Mouse (Mus musculus): ENCODE measurements around the gene Nin. TPM values are rescaled to one million over a fixed set of nuclear protein-coding genes. Genes with fewer than 3 reads are reported as not detected.
A peak's percentile ranks its signal among the peaks of the same experiment; 100 is the strongest.
"Not testable (repeated sequence)": the region's sequence is repeated elsewhere in the genome, so short reads cannot be mapped to it uniquely, and the experiment has no call there.

The Nin gene
- polyA plus RNA-seq, 1 experiment from 2014 or later = 7.9 TPM

GRCm38 (mm10) chr12:70147986-70148630 is 34.6 kb upstream of the Nin start:
- 3% methylated on average over 13 of the region's 13 CpGs for WGBS
- no peaks in the 10 kb centered on the region for H3K27me3 ChIP-seq (ENCODE audit: insufficient read depth, low read length)
- peak; percentile 77 for DNase-seq (ENCODE audit: low spot score)
- TF ChIP-seq CTCF (IDR thresholded peaks at IDR 0.05; ENCODE audit: low read depth) = no peak
- H3K27ac ChIP-seq = 0 out of 2 replicates have a peak overlapping the region, but pooled peaks have one; percentile 8
- peak overlapping the region; percentile 30 for H3K4me3 ChIP-seq (replicated peaks; ENCODE audit: low read depth, low read length)
- peak overlapping the region; percentile 28; the same call in 1 of the 2 replicates for H3K9ac ChIP-seq (ENCODE audit: low read depth, low read length)
- H3K36me3 ChIP-seq (ENCODE audit: insufficient read depth, low read length) = no peaks in the 10 kb centered on the region
- H3K4me1 ChIP-seq (replicated peaks; ENCODE audit: insufficient read depth, low read length) = peaks cover 8% of the 10 kb centered on the region; the same call in 1 of the 2 replicates
- peak overlapping the region; percentile 69 for H3K4me2 ChIP-seq (ENCODE audit: low read length)
- no peak for ATAC-seq (replicated peaks; ENCODE audit: low FRiP score, low read depth)
- no peaks in the 10 kb centered on the region for H3K9me3 ChIP-seq (replicated peaks; ENCODE audit: low read length)

- no peaks in the 10 kb centered on the region for H3K36me3 ChIP-seq (ENCODE audit: insufficient read depth, low read length)
- DNase-seq (ENCODE audit: low spot score) (no peak), ATAC-seq (replicated peaks; ENCODE audit: low FRiP score, low read depth) (no peak)
- H3K4me3 ChIP-seq (replicated peaks; ENCODE audit: low read depth, low read length) = no peak overlapping the region
- 0 out of 2 replicates have a peak overlapping the region, but pooled peaks have one; percentile 84 for H3K27ac ChIP-seq
- peaks cover 8% of the 10 kb centered on the region; the same call in 1 of the 2 replicates for H3K4me1 ChIP-seq (replicated peaks; ENCODE audit: insufficient read depth, low read length)
- no peak for TF ChIP-seq CTCF (IDR thresholded peaks at IDR 0.05; ENCODE audit: low read depth)
- no peak overlapping the region for H3K4me2 ChIP-seq (ENCODE audit: low read length)
- no peaks in the 10 kb centered on the region for H3K9me3 ChIP-seq (replicated peaks; ENCODE audit: low read length)
- WGBS = 91% methylated on average over 6 of the region's 6 CpGs
- no peak overlapping the region for H3K9ac ChIP-seq (ENCODE audit: low read depth, low read length)
- H3K27me3 ChIP-seq (ENCODE audit: insufficient read depth, low read length) = no peaks in the 10 kb centered on the region
Observed at GRCm38 (mm10) chr12:70145586-70145985, 32.1 kb upstream of the Nin start.

GRCm38 (mm10) chr12:70144637-70145448 is 31.3 kb upstream of the Nin start:
- Histone ChIP-seq H3K27me3 (ENCODE audit: insufficient read depth, low read length) (no peaks in the 10 kb centered on the region), H3K27ac (peak overlapping the region; percentile 84), H3K36me3 (ENCODE audit: insufficient read depth, low read length) (no peaks in the 10 kb centered on the region), H3K9ac (ENCODE audit: low read depth, low read length) (no peak overlapping the region), H3K4me2 (ENCODE audit: low read length) (peak overlapping the region; percentile 30; the same call in 1 of the 2 replicates), H3K4me1 (replicated peaks; ENCODE audit: insufficient read depth, low read length) (peaks cover 8% of the 10 kb centered on the region; the same call in 1 of the 2 replicates), H3K9me3 (replicated peaks; ENCODE audit: low read length) (no peaks in the 10 kb centered on the region), H3K4me3 (replicated peaks; ENCODE audit: low read depth, low read length) (no peak overlapping the region)
- peak; percentile 80 for DNase-seq (ENCODE audit: low spot score)
- 38% methylated on average over 20 of the region's 20 CpGs for WGBS
- no peak for ATAC-seq (replicated peaks; ENCODE audit: low FRiP score, low read depth)
- peak; percentile 87 for TF ChIP-seq CTCF (IDR thresholded peaks at IDR 0.05; ENCODE audit: low read depth)

GRCm38 (mm10) chr12:70144106-70144587 is 30.6 kb upstream of the Nin start:
- DNase-seq (ENCODE audit: low spot score) (peak; percentile 92), ATAC-seq (replicated peaks; ENCODE audit: low FRiP score, low read depth) (peak; percentile 77; the same call in 1 of the 2 replicates)
- not testable (repeated sequence) for H3K4me1 ChIP-seq (replicated peaks; ENCODE audit: insufficient read depth, low read length); H3K36me3 ChIP-seq (ENCODE audit: insufficient read depth, low read length); H3K9ac ChIP-seq (ENCODE audit: low read depth, low read length); H3K4me3 ChIP-seq (replicated peaks; ENCODE audit: low read depth, low read length); H3K27me3 ChIP-seq (ENCODE audit: insufficient read depth, low read length); H3K9me3 ChIP-seq (replicated peaks; ENCODE audit: low read length); H3K4me2 ChIP-seq (ENCODE audit: low read length)
- peak overlapping the region; percentile 84 for H3K27ac ChIP-seq
- 14% methylated on average over 3 of the region's 3 CpGs for WGBS

GRCm38 (mm10) chr12:70140993-70141576 is 27.6 kb upstream of the Nin start:
- no peaks in the 10 kb centered on the region for H3K27me3 ChIP-seq (ENCODE audit: insufficient read depth, low read length)
- TF ChIP-seq CTCF (IDR thresholded peaks at IDR 0.05; ENCODE audit: low read depth) = no peak
- 88% methylated on average over 5 of the region's 5 CpGs for WGBS
- no peaks in the 10 kb centered on the region for H3K9me3 ChIP-seq (replicated peaks; ENCODE audit: low read length)
- H3K4me3 ChIP-seq (replicated peaks; ENCODE audit: low read depth, low read length) = no peak overlapping the region
- no peak overlapping the region for H3K9ac ChIP-seq (ENCODE audit: low read depth, low read length)
- ATAC-seq (replicated peaks; ENCODE audit: low FRiP score, low read depth) (no peak), DNase-seq (ENCODE audit: low spot score) (no peak)
- peaks cover 6% of the 10 kb centered on the region for H3K4me1 ChIP-seq (replicated peaks; ENCODE audit: insufficient read depth, low read length)
- no peak overlapping the region for H3K4me2 ChIP-seq (ENCODE audit: low read length)
- no peaks in the 10 kb centered on the region for H3K36me3 ChIP-seq (ENCODE audit: insufficient read depth, low read length)
- H3K27ac ChIP-seq = no peak overlapping the region

GRCm38 (mm10) chr12:70140542-70140941 is 27.0 kb upstream of the Nin start:
- H3K36me3 ChIP-seq (ENCODE audit: insufficient read depth, low read length) = no peaks in the 10 kb centered on the region
- ATAC-seq (replicated peaks; ENCODE audit: low FRiP score, low read depth) (no peak), DNase-seq (ENCODE audit: low spot score) (no peak)
- H3K4me2 ChIP-seq (ENCODE audit: low read length) = no peak overlapping the region
- H3K4me3 ChIP-seq (replicated peaks; ENCODE audit: low read depth, low read length) = no peak overlapping the region
- no peaks in the 10 kb centered on the region for H3K27me3 ChIP-seq (ENCODE audit: insufficient read depth, low read length)
- TF ChIP-seq CTCF (IDR thresholded peaks at IDR 0.05; ENCODE audit: low read depth) = no peak
- peaks cover 6% of the 10 kb centered on the region for H3K4me1 ChIP-seq (replicated peaks; ENCODE audit: insufficient read depth, low read length)
- WGBS = 97% methylated on average over 5 of the region's 5 CpGs
- no peaks in the 10 kb centered on the region for H3K9me3 ChIP-seq (replicated peaks; ENCODE audit: low read length)
- no peak overlapping the region for H3K9ac ChIP-seq (ENCODE audit: low read depth, low read length)
- no peak overlapping the region for H3K27ac ChIP-seq

All from kidney, postnatal 0 days (tissue).